Mouse (Mus musculus) spleen, postnatal 10 days (tissue): ENCODE data around the gene Gm5538.
A peak's percentile ranks its signal among the peaks of the same experiment; 100 is the strongest.

Experiments used
- DNase-seq, 2 experiments: peaks; one replicate each; pipeline ENCODE4 v3.0.0; 2021 to 2022; ENCODE audit warnings: low spot score in 2 of 2

The Gm5538 gene

DNA sequence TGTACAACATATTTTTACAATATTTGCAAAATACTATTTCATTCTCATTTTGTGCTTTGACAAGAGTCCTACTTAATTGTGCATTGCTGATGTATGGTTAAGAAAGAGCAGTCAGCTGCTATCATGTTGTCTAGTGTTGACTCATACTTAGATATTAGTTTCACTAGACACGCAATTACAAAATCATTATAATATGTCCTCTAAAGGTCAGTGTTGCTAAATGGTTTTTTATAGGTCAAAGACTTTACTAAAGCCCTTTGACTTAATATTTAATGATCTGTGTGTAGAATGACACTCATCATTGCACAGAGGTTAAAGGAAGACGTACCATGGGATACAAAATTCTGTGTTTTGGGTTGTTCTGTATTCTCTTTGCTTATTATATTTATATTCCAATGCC, at the start of gene Gm5538:
Gene Gm5538 (plus strand): TSS at position 301 of the 400 bp plus-strand sequence.
- no peak for DNase-seq

DNA sequence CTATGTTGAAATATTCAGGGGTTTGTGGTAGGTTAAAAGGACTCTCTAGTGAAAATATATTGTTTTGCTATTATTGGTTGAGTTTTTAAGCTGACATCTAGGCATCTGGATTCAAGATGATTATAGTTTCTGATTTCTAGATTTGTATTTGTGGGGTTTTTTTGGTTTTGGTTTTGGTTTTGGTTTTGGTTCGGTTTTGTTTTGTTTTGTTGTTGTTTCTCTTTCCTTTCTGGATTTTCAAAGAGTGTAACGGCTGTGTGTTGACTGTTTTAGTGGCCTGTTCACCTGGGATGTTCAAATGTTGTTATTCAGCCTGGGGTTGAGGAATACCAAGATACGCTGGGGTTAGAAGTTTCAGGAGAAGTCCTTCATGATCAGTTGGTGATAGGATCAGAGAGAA, 32.2 kb upstream of the Gm5538 start:
- DNase-seq: no peak

DNA sequence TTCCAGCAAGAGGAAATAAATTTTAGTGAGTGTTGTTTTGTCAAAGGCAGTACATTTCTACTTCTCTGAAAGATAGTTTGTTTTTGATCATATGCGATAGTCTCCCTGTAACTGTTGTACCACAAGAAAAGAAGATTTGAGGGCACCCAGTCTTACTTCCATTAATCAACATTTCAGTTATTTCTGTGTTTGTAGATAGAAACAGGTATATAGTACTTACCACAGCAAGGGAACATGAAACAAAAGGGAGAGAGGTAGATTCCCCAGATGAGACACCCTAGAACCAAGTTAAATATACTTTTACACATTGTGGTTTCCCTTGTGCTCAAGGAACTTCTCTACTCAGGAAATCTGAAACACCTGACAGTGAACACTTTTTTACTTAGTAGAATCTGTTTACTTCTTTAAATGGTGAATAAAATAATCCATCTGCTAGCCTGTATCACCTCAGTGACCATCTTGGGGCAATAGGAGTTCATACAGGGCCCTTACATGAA, 26.9 kb upstream of the Gm5538 start:
- DNase-seq: no peak

DNA sequence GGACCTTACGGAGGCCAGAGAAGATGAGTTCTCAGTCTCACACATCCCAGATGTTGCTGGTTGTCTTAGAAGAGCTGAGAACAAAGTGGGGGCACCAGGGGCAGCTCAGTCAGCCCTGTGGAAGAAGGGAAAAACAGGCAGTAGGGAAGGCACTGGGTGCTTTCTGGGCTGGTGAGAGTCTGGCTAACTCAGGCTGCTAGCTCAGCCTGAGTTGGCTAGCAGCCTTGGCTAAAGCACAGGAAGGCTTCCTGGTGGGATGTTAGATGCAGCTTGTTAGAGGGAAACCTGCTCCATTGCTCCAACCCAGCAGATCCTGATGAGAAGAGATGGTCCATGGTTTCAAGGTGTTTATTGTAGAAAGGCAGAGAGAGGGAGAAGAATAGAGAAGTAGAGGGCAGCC, 10.3 kb downstream of the Gm5538 start:
- no peak for DNase-seq

DNA sequence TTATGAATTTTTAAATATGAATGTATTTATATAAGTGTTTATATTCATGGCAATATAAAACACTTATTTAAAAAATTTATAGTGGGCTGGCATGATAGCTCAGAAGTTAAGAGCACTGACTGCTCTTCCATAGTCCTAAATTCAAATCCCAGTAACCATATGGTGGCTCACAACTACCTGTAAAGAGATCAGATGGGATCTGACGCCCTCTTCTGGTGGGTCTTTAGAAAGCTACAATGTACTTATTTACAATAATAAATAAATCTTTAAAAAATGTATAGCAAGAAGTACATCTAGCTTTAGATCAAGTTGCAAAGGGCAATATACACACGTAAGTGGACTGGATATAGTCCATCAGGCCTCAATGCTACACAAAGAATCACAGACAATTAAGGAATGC, 14.6 kb downstream of the Gm5538 start:
- DNase-seq: peak in 1 of 2 experiments; percentile 30
